ENCODE assay signal across 8 mouse cellular contexts in the genomic region with DNA sequence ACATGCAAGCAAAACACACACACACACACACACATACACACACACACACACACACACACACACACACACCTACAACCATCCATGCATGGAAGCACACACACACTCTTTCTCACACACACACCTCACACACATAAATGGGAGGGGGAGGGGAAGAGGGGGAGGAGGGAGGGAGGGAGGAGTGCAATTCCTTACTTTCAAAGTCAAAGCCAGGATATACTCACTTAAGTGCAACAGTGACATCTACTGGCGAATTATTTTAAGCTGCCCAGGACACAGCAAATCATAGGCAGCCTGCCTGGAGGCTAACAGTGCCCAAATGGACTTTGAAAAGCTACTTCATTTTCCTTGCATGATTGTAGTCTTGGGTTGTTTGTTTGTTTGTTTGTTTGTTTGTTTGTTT.
DNase-seq lines count a peak whose midpoint lies in the region; ATAC-seq and TF ChIP-seq lines count a peak whose summit lies in the region.

No protein-coding gene starts in this region.

- no peak overlapping the region for H3K4me3 ChIP-seq in E14TG2a.4 (replicated peaks; ENCODE audit: low read length)
- no peak overlapping the region for H3K4me3 ChIP-seq in liver, embryonic 11.5 days (ENCODE audit: low read depth, low read length)
- no peak overlapping the region for H3K4me3 ChIP-seq in neural tube, embryonic 12.5 days

- no peaks in the 10 kb centered on the region for H3K36me3 ChIP-seq in E14TG2a.4 (ENCODE audit: insufficient read depth, low read length)
- no peaks in the 10 kb centered on the region for H3K36me3 ChIP-seq in liver, embryonic 11.5 days (ENCODE audit: control insufficient read depth, insufficient read depth, low read length)
- no peaks in the 10 kb centered on the region for H3K36me3 ChIP-seq in neural tube, embryonic 12.5 days

- 0% methylated on average over 1 of the region's 1 CpGs for WGBS in liver, embryonic 11.5 days
- 0% methylated on average over 1 of the region's 1 CpGs for WGBS in neural tube, embryonic 12.5 days

- no peaks in the 10 kb centered on the region for H3K9me3 ChIP-seq in E14TG2a.4 (ENCODE audit: low read length)
- H3K9me3 ChIP-seq in liver, embryonic 11.5 days (ENCODE audit: control insufficient read depth, low read length), result no peaks in the 10 kb centered on the region
- no peaks in the 10 kb centered on the region for H3K9me3 ChIP-seq in neural tube, embryonic 12.5 days

- no peak overlapping the region for H3K27ac ChIP-seq in liver, embryonic 11.5 days (ENCODE audit: low read depth, low read length)
- no peak overlapping the region for H3K27ac ChIP-seq in neural tube, embryonic 12.5 days

- peak; percentile 62; the same call in 1 of the 2 replicates for ATAC-seq in liver, embryonic 11.5 days (replicated peaks; ENCODE audit: low FRiP score)
- ATAC-seq in neural tube, embryonic 12.5 days (ENCODE audit: low FRiP score, low read depth), result peak; percentile 72
- ATAC-seq in activated CD4-positive, CD25-positive, alpha-beta regulatory T cell, adult 4 months, result no peak

- peak; percentile 54 for TF ChIP-seq CTCF in E14TG2a.4 (conservative IDR thresholded peaks at IDR 0.05; ENCODE audit: low read length)

- no peaks in the 10 kb centered on the region; the same call in 1 of the 2 replicates for H3K27me3 ChIP-seq in E14TG2a.4 (ENCODE audit: insufficient read depth, low read length)
- no peaks in the 10 kb centered on the region for H3K27me3 ChIP-seq in liver, embryonic 11.5 days (replicated peaks; ENCODE audit: control insufficient read depth, insufficient read depth, low read length)
- no peaks in the 10 kb centered on the region for H3K27me3 ChIP-seq in neural tube, embryonic 12.5 days (replicated peaks)

- H3K4me2 ChIP-seq in liver, embryonic 11.5 days, result no peak overlapping the region
- H3K4me2 ChIP-seq in neural tube, embryonic 12.5 days (replicated peaks), result no peak overlapping the region

- H3K9ac ChIP-seq in liver, embryonic 11.5 days (ENCODE audit: low read depth, low read length), result no peak overlapping the region
- no peak overlapping the region for H3K9ac ChIP-seq in neural tube, embryonic 12.5 days

- peak; percentile 40 for DNase-seq in adrenal gland, adult 2 months
- DNase-seq in embryo, embryonic 9.5 days (ENCODE audit: extremely low spot score), result peak; percentile 70
- peak; percentile 79 to 84 for DNase-seq in heart, postnatal 10 days
- peak; percentile 84 for DNase-seq in kidney, postnatal 14 days
- no peak for DNase-seq in liver, embryonic 11.5 days (ENCODE audit: low spot score)

- intact Hi-C loops in heart, postnatal 10 days (cut with DNase I), result loop anchor here (1.0 to 5.0 kb wide), 3 partner anchors 36 to 629 kb away; no protein-coding TSS in a partner anchor

- H3K4me1 ChIP-seq in E14TG2a.4 (replicated peaks; ENCODE audit: low read depth, low read length), result peaks cover 4% of the 10 kb centered on the region; the same call in 1 of the 2 replicates
- no peaks in the 10 kb centered on the region for H3K4me1 ChIP-seq in liver, embryonic 11.5 days (replicated peaks; ENCODE audit: control insufficient read depth, insufficient read depth, low read length)
- no peaks in the 10 kb centered on the region for H3K4me1 ChIP-seq in neural tube, embryonic 12.5 days
